Mouse (Mus musculus) retina, postnatal 1 day (tissue): ENCODE measurements at regions not wholly inside any gene's neighbourhood (a gene's known extent, or its start where the extent isn't known, plus 50 kb on each side); places are given as distances from the start of the nearest gene placed in this dataset.
A peak's percentile ranks its signal among the peaks of the same experiment; 100 is the strongest.

Source experiments
- DNase-seq: peaks from one replicate; pipeline ENCODE4 v3.0.0-alpha.2; 2012

DNA sequence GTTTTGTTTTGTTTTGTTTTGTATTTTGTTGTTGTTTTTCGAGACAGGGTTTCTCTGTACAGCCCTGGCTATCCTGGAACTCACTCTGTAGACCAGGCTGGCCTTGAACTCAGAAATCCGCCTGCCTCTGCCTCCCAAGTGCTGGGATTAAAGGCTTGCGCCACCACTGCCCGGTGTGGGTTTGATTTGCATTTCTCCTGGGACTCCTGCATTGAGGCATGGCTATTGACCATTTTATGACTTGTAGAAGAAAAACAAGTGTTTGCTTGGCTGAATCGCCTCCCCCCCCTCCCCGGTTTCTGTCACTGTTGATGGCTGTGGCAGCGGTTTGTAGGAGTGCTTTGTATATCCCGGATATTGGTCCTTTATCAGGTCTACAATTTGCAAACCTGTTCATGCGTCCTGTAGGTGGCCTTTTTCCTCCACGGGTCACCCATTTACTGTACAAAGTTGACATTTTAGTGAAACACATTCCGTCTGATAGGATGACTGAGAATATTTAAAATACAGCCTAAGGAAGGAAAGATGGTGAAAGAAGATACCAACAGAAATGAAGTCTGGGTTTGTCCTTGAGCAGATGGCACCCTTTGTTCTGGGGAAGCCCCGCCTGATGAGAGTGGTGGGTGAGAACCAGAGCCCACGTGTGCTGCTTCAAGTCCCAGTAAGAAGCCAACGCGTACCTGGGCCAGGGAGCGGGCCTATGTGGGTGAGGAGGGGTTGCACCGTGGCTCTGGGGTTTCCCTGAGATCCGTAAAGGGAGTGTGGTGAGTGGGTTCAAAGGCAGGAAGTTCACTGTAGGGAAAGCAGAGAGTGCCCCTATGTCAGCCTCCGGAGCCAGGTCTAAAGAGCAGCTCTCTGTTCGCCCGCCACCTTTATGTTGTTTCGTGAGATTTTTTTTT lies 52.6 kb upstream of the Smndc1 start:
- DNase-seq = no peak

DNA sequence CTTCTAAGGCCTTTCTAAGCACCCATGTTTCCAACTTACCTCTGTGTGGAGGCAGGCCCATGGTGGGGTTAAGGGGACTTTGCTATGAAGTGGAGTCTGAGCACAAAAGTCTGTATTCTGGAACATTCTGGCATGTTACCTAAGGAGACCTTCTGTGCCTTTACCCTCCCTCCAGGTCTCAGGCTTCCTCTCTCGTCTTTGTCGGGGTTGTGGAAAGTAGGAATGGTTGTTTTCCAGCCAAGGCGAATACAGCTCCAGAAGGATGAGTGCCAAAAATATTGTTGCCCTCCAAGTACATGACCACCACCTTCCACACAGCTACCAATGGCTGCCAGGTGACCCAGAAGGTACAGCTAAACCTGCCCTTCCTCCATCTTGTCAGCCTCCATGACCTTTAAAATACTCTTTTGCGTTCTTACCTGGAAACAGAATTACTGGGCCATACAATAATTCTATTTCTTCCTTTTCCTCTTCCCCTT lies 51.8 kb upstream of the Smndc1 start:
- no peak for DNase-seq

DNA sequence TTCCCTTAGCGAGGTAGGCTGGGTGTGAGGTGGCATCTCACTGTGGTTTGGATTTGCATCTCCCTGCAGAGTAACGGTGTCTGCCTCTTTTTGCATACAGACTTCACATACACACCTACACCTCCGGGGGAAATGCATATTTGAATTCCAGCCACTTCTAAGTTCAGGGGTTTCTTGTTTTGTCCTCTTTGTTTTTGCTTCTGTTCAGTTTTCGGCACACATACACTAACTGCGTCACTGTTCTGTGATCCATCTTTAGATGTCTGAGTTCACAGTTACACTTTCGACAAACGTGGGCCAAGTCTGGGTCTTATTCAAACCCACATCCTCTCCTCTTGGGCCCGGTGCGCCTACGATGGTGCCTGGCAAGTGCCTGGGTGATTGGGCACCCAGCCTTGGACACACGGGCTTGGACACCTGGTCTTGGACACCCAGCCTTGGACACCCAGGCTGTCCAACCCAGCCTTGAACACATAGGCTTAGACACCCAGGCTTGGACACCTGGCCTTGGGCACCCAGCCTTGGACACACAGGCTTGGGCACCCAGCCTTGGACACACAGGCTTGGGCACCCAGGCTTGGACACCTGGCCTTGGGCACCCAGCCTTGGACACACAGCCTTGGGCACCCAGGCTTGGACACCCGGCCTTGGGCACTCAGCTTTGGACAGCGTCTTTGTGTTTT lies 51.2 kb upstream of the Smndc1 start:
- DNase-seq = no peak

DNA sequence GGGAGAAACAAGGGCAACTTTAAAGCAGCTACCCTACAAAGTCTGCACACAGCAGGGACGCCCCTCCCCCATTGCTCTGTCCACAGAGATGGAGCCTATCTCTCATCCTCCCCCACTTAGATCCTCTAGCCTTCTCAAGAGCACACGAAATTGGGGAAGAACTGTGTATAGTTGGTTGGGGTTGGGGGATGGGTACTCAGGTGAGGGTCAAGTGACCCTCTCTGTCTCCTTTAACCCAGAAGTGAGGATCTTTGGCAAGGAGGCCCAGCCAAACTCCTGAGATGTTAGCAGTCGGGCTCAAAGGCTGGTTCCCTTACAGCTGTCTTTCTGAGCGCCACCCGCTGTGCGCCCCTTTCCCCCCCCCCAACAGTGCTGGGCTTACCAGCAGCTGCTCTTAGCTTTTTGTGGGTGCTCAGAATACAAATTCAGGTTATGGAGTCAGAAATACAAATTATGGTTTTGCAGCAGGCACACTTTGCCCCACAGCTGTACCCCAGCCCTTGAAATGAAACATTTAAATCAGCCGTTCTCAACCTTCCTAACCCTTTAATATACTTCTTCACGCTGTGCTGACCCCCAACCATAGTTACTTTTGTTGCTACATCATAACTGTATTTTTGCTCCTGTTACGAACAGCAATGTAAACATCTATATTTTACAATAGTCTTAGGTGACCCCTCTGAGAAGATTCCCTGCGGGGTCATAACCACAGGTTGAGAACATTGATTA lies 50.1 kb upstream of the Smndc1 start:
- peak; percentile 34 for DNase-seq
